Mouse (Mus musculus): ENCODE data around the gene Zbtb41.

Zbtb41 gene

DNA sequence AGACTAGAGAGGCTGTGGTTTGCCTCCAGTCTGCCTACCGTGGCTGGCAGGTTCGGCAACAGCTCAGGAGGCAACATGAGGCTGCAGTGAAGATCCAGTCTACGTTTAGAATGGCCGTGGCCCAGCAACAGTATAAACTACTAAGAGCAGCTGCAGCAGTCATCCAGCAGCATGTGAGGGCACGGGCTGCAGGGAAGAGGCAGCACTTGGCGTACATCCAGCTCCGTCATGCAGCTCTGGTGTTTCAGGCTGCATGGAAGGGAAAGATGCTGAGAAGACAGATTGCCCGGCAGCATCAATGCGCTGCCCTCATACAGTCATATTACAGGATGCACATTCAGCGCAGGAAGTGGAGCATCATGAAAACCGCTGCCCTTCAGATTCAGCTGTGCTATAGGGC lies 56.8 kb downstream of the Zbtb41 start:
- no peak for DNase-seq (ENCODE audit: low spot score)

DNA sequence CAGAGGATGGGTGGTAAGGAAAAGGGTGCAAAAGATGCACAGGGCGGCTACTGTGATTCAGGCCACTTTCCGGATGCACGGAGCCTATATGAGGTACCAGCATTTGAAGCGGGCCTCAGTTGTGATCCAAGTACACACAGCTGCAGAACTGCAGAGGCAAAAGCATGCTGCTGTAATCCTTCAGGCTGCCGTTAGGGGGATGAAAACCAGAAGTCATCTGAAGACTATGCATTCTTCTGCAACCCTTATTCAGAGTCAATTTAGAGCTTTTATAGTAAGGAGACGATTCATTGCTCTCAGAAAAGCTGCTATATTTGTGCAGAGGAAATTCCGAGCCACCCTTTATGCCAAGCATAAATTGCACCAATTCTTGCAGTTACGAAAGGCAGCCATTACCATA lies 58.2 kb downstream of the Zbtb41 start:
- no peak for DNase-seq (ENCODE audit: low spot score)

DNA sequence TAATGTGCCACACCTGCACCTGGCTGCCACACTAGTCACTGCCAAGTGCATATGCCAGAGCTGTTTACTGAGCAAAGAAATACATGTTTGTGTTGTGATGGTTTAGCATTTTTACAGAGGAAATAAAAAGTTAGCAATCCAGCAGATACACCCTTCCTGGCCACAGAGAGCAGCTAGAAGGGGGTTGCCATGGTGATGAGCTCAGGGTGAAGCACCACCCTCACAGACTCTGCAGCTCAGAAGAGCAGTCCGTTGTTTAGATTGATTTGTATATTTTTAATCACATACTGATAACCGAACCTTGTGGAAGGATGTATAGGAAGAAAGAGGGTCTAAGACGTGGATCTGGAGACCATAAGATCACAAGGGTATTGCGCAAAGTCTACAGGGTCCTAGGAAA lies 59.1 kb downstream of the Zbtb41 start:
- DNase-seq (ENCODE audit: low spot score): no peak

GRCm38 (mm10) chr1:139494630-139495029 lies 72.5 kb downstream of the Zbtb41 start:
- DNase-seq (ENCODE audit: low spot score): no peak

GRCm38 (mm10) chr1:139495408-139495807 lies 73.3 kb downstream of the Zbtb41 start:
- no peak for DNase-seq (ENCODE audit: low spot score)

DNA sequence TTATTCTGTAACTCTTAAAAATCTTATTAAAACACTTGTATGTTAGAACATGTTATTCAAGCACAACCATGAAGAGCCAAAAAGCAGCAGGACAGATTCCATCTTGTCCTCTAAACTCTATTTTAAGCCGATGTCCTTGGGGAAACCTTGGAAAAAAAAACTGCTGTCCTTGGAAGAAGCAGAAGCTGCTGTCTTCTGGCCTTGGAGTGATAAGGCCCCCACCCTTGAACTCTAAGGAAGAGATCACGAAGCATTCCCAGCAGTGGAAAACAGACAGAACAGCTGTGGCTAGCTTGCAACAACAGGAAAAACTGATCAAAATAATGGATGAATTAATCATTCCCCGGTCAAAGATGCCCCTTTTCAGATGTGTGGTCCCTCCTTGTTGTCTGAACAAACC lies 74.1 kb downstream of the Zbtb41 start:
- no peak for DNase-seq (ENCODE audit: low spot score)

DNA sequence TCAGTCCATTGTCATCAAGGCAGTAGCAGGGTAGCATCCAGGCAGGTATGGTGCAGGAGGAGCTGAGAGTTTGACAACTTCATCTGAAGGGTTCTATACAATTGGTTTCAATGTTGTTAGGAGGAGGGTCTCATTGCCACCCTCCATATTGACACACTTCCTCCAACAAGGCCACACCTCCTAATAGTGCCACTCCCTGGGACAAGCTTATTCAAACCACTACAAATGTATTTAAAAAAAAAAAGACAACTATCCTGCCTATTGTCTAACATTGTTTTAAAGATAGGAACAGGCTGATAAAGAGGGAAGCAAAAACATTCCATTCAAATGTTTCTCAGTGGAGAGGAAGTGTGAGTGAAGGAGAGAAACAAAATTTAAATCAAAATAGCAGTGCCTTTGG lies 77.7 kb downstream of the Zbtb41 start:
- DNase-seq (ENCODE audit: low spot score): no peak

- no peak for DNase-seq (ENCODE audit: low spot score)
Measured at GRCm38 (mm10) chr1:139501258-139501752, 79.2 kb downstream of the Zbtb41 start, which contains the start of gene F13b. Gene F13b, plus strand, starts transcription at chr1:139501702.

Data from urinary bladder, postnatal 25 days (tissue).